Mouse (Mus musculus) thymus, postnatal 0 days (tissue): ENCODE measurements around the gene Exosc6. TPM values are rescaled to one million over a fixed set of nuclear protein-coding genes. Genes with fewer than 3 reads are reported as not detected.

Experiments used
- microRNA-seq: library from miRNA; unstranded; fragments of <30 nt; microRNA quantifications from one replicate; pipeline ENCODE4, GENCODE M21; 2016; ENCODE audit warnings: borderline number of aligned reads
- polyA plus RNA-seq: library from polyadenylated mRNA; unstranded; fragments of >200 nt; fragmentation: Nextera tagmentation; extraction: Ambion mirVana; gene quantifications from 2 replicates; pipeline ENCODE4 v1.2.1, GENCODE M21; 2015

Gene Exosc6
- polyA plus RNA-seq, 1 experiment from 2014 or later: 36.7 TPM

Small RNA genes lying within 50 kb of the gene (microRNA-seq; reads per million reads assigned to microRNA genes)
- gene Gm24103 (not detected), gene Mir3473d (1.7 reads per million)

Other genes starting within 250 kb of the Exosc6 start
- 46.2 and 49.3 TPM in 2 replicates for gene Cog4, start 209.7 kb upstream of the Exosc6 start, polyA plus RNA-seq
- 119 and 122 TPM in 2 replicates for gene Sf3b3, start 209.6 kb upstream of the Exosc6 start, polyA plus RNA-seq
- gene Fuk, start 153.9 kb upstream of the Exosc6 start, polyA plus RNA-seq: 4.9 and 5.2 TPM in 2 replicates
- gene St3gal2, start 136.4 kb upstream of the Exosc6 start, polyA plus RNA-seq: 9.0 and 9.5 TPM in 2 replicates
- 15.9 and 16.9 TPM in 2 replicates for gene Ddx19a, start 58.5 kb upstream of the Exosc6 start, polyA plus RNA-seq
- 10.2 and 10.6 TPM in 2 replicates for gene Ddx19b, start 24.6 kb upstream of the Exosc6 start, polyA plus RNA-seq
- gene Aars, start 23.2 kb upstream of the Exosc6 start, polyA plus RNA-seq: 33.1 and 33.2 TPM in 2 replicates
- gene Clec18a, start 36.1 kb downstream of the Exosc6 start, polyA plus RNA-seq: 0.18 TPM in 1 of 2 replicates, not detected in the other
- 8.9 and 11.3 TPM in 2 replicates for gene Pdpr, start 38.3 kb downstream of the Exosc6 start, polyA plus RNA-seq
- 26.2 and 28.6 TPM in 2 replicates for gene Glg1, start 202.9 kb downstream of the Exosc6 start, polyA plus RNA-seq
- gene Rfwd3, start 243.9 kb downstream of the Exosc6 start, polyA plus RNA-seq: 38.3 and 42.1 TPM in 2 replicates